Mouse (Mus musculus): Measurements from ENCODE around the gene Fstl4.

GRCm38 (mm10) chr11:53057821-53058553 is 293.6 kb downstream of the Fstl4 start:
- no peak for TF ChIP-seq CTCF (IDR thresholded peaks at IDR 0.05; ENCODE audit: control insufficient read depth, insufficient read depth, insufficient read length)
- TF ChIP-seq USF1 (IDR thresholded peaks at IDR 0.05; ENCODE audit: low read depth) = no peak
- no peak for TF ChIP-seq MAX (IDR thresholded peaks at IDR 0.05)
- TF ChIP-seq MYOD1 (IDR thresholded peaks at IDR 0.05; ENCODE audit: control insufficient read depth, insufficient read length, low read depth) = no peak
